Mouse (Mus musculus) megakaryocyte, adult 5-6 weeks (primary cell): ENCODE data around the gene Ppm1h. TPM values are rescaled to one million over a fixed set of nuclear protein-coding genes. Genes with fewer than 3 reads are reported as not detected.

Source experiments
- ATAC-seq: 2 replicates; pipeline ENCODE4 v1.8.0; 2016; ENCODE audit warnings: mild to moderate bottlenecking, inconsistent platforms; ENCODE audit not compliant: poor library complexity, severe bottlenecking
- total RNA-seq, 2 experiments: library from RNA; stranded (forward) in 1 of 2; stranded (reverse) in 1 of 2; fragments of 153-499, 151-499 nt in 1 of 2; fragments of 221-1000, 200-1000 nt in 1 of 2; gene quantifications; 2 replicates each; pipeline versions ENCODE4 v1.2.3 to v1.2.4; 2015 to 2017

Gene Ppm1h
- total RNA-seq, 2 experiments from 2014 or later: 27.9 to 31.8 TPM

DNA sequence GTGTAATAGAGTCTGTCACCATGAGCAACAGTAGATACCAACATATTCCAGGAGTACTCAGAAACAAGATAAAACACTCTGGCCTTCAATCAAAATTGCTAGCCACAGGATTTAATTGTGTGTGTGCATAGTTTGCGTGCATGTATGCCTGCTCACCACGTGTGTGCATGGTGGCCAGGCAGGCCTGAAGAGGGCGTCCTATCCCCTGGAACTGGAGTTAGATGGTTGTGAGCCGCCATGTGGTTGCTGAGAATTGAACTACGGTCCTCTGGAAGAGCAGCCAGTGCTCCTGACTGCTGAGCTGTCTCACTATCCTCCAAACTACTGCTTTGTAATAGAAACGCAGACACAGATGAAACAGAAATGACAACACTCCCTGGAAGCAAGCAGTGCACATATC, 312.0 kb downstream of the Ppm1h start:
- ATAC-seq: no peak

DNA sequence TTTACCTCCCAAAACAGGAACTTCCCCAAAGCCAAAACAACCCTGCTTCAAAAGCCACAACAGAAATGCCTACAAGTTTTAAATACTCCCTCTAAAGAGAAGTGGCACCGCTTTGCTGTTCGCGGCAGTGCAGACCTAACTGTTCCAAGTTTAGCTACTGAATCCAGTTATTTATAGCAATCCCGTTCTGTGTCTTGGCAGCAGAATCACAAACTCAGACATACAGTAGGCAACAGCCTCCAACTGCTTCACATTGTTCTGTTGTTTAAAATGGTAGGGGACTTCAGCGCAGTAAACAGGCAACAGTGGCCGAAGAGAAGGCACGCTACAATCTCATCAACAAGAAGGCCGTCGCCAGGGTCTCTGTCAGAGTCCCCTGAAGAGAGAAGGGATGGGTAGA, 312.5 kb downstream of the Ppm1h start:
- ATAC-seq: no peak

DNA sequence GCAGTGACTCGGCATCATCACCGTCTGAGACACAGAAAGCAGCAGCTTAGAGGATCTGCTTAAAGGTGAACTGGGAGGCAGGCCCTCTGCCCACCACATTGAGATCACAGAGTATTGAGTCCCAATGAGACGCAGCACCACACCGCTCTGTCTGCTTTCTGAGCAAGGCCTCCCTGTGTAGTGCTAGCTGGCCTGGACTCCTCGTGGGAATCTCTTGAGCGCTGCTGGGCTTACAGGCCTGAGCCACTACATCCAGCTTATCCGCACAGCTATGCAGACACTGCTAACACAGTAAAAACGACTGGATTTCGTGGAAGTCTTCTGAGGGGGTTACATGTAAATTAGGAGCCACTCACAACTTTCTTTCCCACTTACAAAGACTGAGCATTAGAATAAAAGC, 313.1 kb downstream of the Ppm1h start:
- no peak for ATAC-seq

DNA sequence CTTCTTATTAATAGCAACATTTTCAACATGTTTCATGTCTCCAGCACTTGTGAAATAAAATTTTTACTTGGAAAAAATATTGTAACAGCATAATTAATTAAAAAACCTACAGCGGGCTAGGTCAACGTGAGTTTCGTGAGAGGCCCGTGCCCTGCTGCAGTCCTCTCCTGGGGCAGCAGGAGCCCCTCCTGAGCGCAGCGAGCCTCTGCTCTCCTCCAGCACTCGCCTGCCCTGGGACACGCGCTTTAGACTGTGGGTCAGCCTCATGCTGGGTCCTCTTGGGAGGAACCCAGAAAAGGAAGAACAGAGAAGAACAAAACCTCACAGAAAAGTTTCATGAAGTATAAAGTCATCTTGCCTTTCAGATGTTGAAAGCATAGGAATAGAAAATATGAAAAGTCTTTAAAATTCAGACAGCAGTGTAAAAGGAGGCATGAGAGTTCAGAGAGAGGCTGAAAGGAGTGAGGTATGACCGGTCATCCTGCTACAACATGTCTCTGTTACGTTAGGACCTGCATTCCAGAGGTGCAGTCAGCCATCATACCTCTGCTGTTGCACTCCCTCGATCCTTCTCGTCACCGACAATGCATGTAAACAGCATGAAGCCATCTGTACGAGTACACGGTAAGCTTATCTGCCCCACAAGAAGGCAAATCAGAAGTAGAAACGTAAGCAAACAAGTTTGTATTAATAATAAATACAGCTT, 316.0 kb downstream of the Ppm1h start:
- ATAC-seq: no peak

Other genes with a start within 250 kb of the Ppm1h start
- gene Avpr1a, start 230.3 kb upstream of the Ppm1h start, total RNA-seq (2015): not detected in 2 replicates
- gene Avpr1a, start 230.3 kb upstream of the Ppm1h start, total RNA-seq (2017): not detected in 2 replicates